Mouse (Mus musculus): Measurements from ENCODE around the gene Tle3. TPM values are rescaled to one million over a fixed set of nuclear protein-coding genes. Genes with fewer than 3 reads are reported as not detected.

Gene Tle3
- polyA plus RNA-seq, 1 experiment: 205 TPM

DNA sequence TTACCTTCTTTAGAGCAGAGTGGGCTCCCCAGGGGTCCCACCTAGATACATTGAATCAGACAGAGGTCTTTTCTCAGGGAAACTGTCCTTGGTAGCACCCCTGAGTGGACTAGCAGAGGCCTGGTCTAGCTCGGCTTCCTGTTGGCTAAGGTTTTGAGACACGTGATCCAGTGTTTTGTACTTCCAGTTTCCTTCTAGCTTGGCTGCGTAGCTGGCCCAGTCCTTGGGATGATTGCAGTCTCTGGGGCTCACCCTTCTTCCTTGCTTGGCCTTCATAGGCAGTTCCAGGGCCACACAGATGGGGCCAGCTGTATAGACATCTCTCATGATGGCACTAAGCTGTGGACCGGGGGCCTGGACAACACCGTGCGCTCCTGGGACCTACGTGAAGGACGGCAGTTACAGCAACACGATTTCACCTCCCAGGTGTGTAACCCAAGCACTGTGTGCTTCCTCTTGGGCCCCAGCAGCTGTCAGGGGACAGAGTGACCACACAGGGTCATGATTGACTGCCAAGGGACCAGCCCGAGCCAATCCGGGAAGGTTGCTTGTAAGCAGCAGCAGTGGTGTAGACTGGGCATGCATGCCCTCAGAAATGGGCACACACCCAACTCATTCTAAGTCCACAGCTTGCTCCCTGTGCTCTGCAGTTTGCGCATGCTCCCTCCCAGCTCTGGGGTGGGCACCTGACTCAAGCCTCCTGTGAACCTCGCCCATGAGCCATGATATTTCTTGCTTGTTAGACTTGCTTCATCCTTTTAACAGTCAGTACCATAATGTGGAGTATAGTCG, 41.7 kb downstream of the Tle3 start:
- Histone ChIP-seq H3K4me1 (replicated peaks; ENCODE audit: control insufficient read depth, insufficient read depth, low read length) (no peaks in the 10 kb centered on the region), H3K4me3 (ENCODE audit: control insufficient read depth, insufficient read depth, low read length) (no peak overlapping the region), H3K27ac (ENCODE audit: control insufficient read depth, insufficient read depth, low read length) (no peak overlapping the region), H3K36me3 (ENCODE audit: control insufficient read depth, insufficient read depth, low read length) (peaks cover 94% of the 10 kb centered on the region), H3K27me3 (ENCODE audit: control insufficient read depth, insufficient read depth, low read length) (no peaks in the 10 kb centered on the region)
- no peak for DNase-seq
- TF ChIP-seq CTCF (IDR thresholded peaks at IDR 0.05; ENCODE audit: borderline replicate concordance, control insufficient read depth, extremely low read depth, insufficient read depth, low read length, poor library complexity): no peak
- no peak for TF ChIP-seq POLR2A (IDR thresholded peaks at IDR 0.05; ENCODE audit: control insufficient read depth, extremely low read depth, insufficient read depth, low read length, poor library complexity)
- 92% methylated on average over 14 of the region's 14 CpGs for WGBS

GRCm38 (mm10) chr9:61416571-61416970, 44.4 kb downstream of the Tle3 start:
- H3K4me3 ChIP-seq (ENCODE audit: control insufficient read depth, insufficient read depth, low read length): no peak overlapping the region
- H3K27ac ChIP-seq (ENCODE audit: control insufficient read depth, insufficient read depth, low read length): no peak overlapping the region
- H3K36me3 ChIP-seq (ENCODE audit: control insufficient read depth, insufficient read depth, low read length): peaks cover 66% of the 10 kb centered on the region
- H3K4me1 ChIP-seq (replicated peaks; ENCODE audit: control insufficient read depth, insufficient read depth, low read length): no peaks in the 10 kb centered on the region
- no peaks in the 10 kb centered on the region for H3K27me3 ChIP-seq (ENCODE audit: control insufficient read depth, insufficient read depth, low read length)
- 85% methylated on average over 9 of the region's 9 CpGs for WGBS
- no peak for DNase-seq
- TF ChIP-seq POLR2A (IDR thresholded peaks at IDR 0.05; ENCODE audit: control insufficient read depth, extremely low read depth, insufficient read depth, low read length, poor library complexity) (no peak), CTCF (IDR thresholded peaks at IDR 0.05; ENCODE audit: borderline replicate concordance, control insufficient read depth, extremely low read depth, insufficient read depth, low read length, poor library complexity) (no peak)

DNA sequence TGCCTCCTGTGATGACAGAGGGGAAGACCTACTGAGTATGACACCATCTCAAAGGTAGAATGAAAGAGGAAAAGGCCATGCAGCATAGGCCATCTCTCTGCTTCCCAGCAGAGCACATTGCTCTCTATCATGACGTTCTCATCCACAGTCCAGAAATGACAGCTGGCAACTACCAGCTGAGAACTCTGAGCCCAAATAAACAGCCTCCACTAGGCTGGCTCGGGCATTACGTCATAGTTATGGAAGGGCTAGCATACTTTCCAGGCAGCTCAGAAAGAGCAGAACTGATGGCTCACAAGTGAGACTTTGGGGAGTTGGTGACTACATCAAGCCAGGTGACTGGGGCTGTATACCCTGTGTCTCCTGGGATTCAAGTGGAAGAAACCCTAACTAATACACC, 49.5 kb downstream of the Tle3 start:
- Histone ChIP-seq H3K27ac (ENCODE audit: control insufficient read depth, insufficient read depth, low read length) (no peak overlapping the region), H3K36me3 (ENCODE audit: control insufficient read depth, insufficient read depth, low read length) (peaks cover 16% of the 10 kb centered on the region), H3K27me3 (ENCODE audit: control insufficient read depth, insufficient read depth, low read length) (no peaks in the 10 kb centered on the region), H3K4me3 (ENCODE audit: control insufficient read depth, insufficient read depth, low read length) (no peak overlapping the region), H3K4me1 (replicated peaks; ENCODE audit: control insufficient read depth, insufficient read depth, low read length) (peaks cover 6% of the 10 kb centered on the region)
- 94% methylated on average over 3 of the region's 3 CpGs for WGBS
- no peak for DNase-seq
- TF ChIP-seq CTCF (IDR thresholded peaks at IDR 0.05; ENCODE audit: borderline replicate concordance, control insufficient read depth, extremely low read depth, insufficient read depth, low read length, poor library complexity) (no peak), POLR2A (IDR thresholded peaks at IDR 0.05; ENCODE audit: control insufficient read depth, extremely low read depth, insufficient read depth, low read length, poor library complexity) (no peak)

DNA sequence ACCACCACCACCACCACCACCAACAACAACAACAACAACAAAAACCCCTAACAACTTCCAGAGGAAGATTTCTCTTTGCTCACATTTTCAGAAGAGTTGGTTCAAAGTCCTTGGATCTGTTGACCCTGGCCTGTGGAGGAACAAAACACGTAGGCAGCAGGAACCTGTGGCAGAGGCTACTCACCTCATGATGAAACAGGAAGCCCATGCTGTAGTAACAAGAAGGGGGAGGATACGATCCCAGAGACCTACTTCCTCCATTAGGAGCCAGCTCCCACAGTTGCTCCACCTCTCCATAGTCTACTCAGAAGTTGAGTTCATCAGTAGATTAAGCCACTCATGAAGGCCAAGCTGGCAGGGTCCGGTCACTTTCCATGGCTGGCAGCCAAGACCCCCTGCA, 52.1 kb downstream of the Tle3 start:
- no peak for TF ChIP-seq CTCF (IDR thresholded peaks at IDR 0.05; ENCODE audit: borderline replicate concordance, control insufficient read depth, extremely low read depth, insufficient read depth, low read length, poor library complexity)
- no peak for TF ChIP-seq POLR2A (IDR thresholded peaks at IDR 0.05; ENCODE audit: control insufficient read depth, extremely low read depth, insufficient read depth, low read length, poor library complexity)
- H3K27ac ChIP-seq (ENCODE audit: control insufficient read depth, insufficient read depth, low read length): no peak overlapping the region
- 61% methylated on average over 3 of the region's 3 CpGs for WGBS

GRCm38 (mm10) chr9:61426493-61426892, 54.3 kb downstream of the Tle3 start:
- no peaks in the 10 kb centered on the region for H3K36me3 ChIP-seq (ENCODE audit: control insufficient read depth, insufficient read depth, low read length)
- no peak for TF ChIP-seq POLR2A (IDR thresholded peaks at IDR 0.05; ENCODE audit: control insufficient read depth, extremely low read depth, insufficient read depth, low read length, poor library complexity)
- TF ChIP-seq CTCF (IDR thresholded peaks at IDR 0.05; ENCODE audit: borderline replicate concordance, control insufficient read depth, extremely low read depth, insufficient read depth, low read length, poor library complexity): no peak
- no peak overlapping the region for H3K27ac ChIP-seq (ENCODE audit: control insufficient read depth, insufficient read depth, low read length)
- peaks cover 12% of the 10 kb centered on the region for H3K4me1 ChIP-seq (replicated peaks; ENCODE audit: control insufficient read depth, insufficient read depth, low read length)
- no peaks in the 10 kb centered on the region for H3K27me3 ChIP-seq (ENCODE audit: control insufficient read depth, insufficient read depth, low read length)
- 80% methylated on average over 7 of the region's 7 CpGs for WGBS
- H3K4me3 ChIP-seq (ENCODE audit: control insufficient read depth, insufficient read depth, low read length): no peak overlapping the region
- no peak for DNase-seq

More for the DNA sequence above, 52.1 kb downstream of the Tle3 start:
- H3K4me1 ChIP-seq (replicated peaks; ENCODE audit: control insufficient read depth, insufficient read depth, low read length): peaks cover 12% of the 10 kb centered on the region
- no peak overlapping the region for H3K4me3 ChIP-seq (ENCODE audit: control insufficient read depth, insufficient read depth, low read length)
- DNase-seq: no peak
- no peaks in the 10 kb centered on the region for H3K27me3 ChIP-seq (ENCODE audit: control insufficient read depth, insufficient read depth, low read length)
- H3K36me3 ChIP-seq (ENCODE audit: control insufficient read depth, insufficient read depth, low read length): no peaks in the 10 kb centered on the region

DNA sequence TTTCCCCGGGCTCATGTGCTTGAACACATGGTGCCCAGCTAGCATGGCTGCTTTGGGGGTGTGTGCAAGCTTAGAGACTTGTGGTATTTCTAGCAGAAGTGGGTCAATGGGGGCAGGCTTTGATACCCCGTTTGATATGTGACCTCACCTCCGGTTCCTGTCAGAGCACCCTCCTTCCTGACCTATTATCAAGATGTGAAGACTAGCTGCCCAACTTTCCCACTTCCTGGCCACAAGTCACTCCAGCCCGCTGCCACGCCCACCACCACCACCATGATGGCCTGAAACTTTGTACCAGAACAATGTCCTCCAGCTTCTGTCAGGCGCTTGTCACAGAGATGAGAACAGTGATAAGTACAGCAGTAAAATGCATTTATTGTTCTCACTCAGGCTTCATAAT, 54.9 kb downstream of the Tle3 start:
- Histone ChIP-seq H3K4me1 (replicated peaks; ENCODE audit: control insufficient read depth, insufficient read depth, low read length) (peaks cover 12% of the 10 kb centered on the region), H3K36me3 (ENCODE audit: control insufficient read depth, insufficient read depth, low read length) (no peaks in the 10 kb centered on the region), H3K27ac (ENCODE audit: control insufficient read depth, insufficient read depth, low read length) (no peak overlapping the region), H3K4me3 (ENCODE audit: control insufficient read depth, insufficient read depth, low read length) (no peak overlapping the region), H3K27me3 (ENCODE audit: control insufficient read depth, insufficient read depth, low read length) (no peaks in the 10 kb centered on the region)
- 5% methylated on average over 6 of the region's 6 CpGs for WGBS
- TF ChIP-seq CTCF (IDR thresholded peaks at IDR 0.05; ENCODE audit: borderline replicate concordance, control insufficient read depth, extremely low read depth, insufficient read depth, low read length, poor library complexity) (no peak), POLR2A (IDR thresholded peaks at IDR 0.05; ENCODE audit: control insufficient read depth, extremely low read depth, insufficient read depth, low read length, poor library complexity) (no peak)
- peak; percentile 71 for DNase-seq

Measured in thymus, adult 2 months (tissue).